Mouse (Mus musculus) left cerebral cortex, adult 9 months (tissue): Measurements from ENCODE around the gene Chil5.
"Not testable (repeated sequence)": the region's sequence is repeated elsewhere in the genome, so short reads cannot be mapped to it uniquely, and the experiment has no call there.

Source experiments
- DNase-seq, 2 experiments: peaks; one replicate each; pipeline ENCODE4 v3.0.0; 2022; ENCODE audit warnings: low spot score in 2 of 2

The Chil5 gene

GRCm38 (mm10) chr3:106032781-106033180 lies at the start of gene Chil5:
Gene Chil5 (minus strand): TSS chr3:106032814.
- DNase-seq, result no peak

DNA sequence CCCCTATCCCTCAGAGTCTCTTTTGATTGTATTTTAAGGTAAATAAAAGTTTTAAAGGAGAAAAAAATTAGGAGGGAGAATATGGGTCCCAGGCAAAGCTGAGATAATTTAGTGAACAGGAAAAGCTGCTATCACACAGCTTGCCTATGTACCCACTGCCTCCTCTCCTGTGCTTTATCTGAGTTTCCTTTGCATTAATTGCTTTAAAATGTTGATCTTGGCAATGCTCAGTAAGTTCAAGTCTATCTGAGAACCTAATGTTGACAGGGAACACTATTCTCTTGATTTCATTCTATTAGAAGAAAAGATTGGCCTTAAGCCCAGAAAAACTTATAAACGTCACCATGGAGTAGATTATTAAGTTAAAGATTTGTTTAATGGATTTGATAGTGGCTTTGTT lies 42.2 kb upstream of the Chil5 start:
- DNase-seq, result no peak

- DNase-seq, result no peak
These were observed 38.4 kb upstream of the Chil5 start for GRCm38 (mm10) chr3:106070994-106071393.

- DNase-seq, result not testable (repeated sequence)
These were observed 35.1 kb upstream of the Chil5 start for GRCm38 (mm10) chr3:106067707-106068106.

DNA sequence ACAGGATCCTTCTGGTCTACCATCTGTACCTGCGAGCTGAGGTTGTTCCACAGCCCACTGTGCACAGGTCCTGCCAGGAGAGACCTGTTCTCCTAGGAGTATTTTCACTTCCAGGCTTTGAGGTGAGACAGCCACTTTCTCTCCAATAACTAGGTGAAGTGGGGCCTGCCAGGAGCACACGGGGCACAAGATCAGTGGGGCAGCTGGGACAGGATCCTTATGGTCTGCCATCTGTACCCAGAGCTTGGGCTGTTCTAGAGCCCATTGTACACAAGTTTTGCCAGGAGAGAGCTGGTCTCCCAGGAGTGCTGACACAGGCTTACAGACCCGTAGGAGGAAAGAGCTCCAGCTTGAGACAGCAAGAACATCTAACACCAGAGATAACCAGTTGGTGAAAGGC lies 25.4 kb upstream of the Chil5 start:
- DNase-seq, result no peak

DNA sequence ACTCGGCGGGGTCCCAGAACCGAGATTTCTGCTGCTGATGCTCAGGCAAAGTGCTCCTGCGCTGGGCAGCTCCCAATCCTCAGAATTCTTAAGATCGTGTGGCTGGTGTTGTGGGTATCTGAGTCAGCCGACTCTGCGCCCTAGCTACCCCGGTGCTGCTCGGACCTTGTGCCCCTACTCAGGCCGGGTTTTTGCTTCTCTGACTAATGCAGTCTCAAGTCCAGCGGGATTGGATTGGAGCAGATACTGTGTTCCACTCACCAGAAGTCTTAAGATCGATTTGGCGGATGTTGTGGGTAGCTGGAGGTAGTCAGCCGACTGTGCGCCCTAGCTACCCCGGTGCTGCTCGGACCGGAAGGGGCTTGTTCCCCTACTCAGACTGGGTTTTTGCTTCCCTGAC lies 19.3 kb upstream of the Chil5 start:
- no peak for DNase-seq

- no peak for DNase-seq
These were observed 7.7 kb upstream of the Chil5 start for GRCm38 (mm10) chr3:106040306-106040705.

- no peak for DNase-seq
These were observed 8.5 kb downstream of the Chil5 start for GRCm38 (mm10) chr3:106024135-106024534.

- DNase-seq, result peak in 1 of 2 experiments; percentile 8
These were observed 10.8 kb downstream of the Chil5 start for GRCm38 (mm10) chr3:106021840-106022239.

GRCm38 (mm10) chr3:106014546-106014945 lies 18.1 kb downstream of the Chil5 start, which contains the start of gene Pifo:
Gene Pifo (minus strand): TSS chr3:106014646.
- DNase-seq, result no peak

DNA sequence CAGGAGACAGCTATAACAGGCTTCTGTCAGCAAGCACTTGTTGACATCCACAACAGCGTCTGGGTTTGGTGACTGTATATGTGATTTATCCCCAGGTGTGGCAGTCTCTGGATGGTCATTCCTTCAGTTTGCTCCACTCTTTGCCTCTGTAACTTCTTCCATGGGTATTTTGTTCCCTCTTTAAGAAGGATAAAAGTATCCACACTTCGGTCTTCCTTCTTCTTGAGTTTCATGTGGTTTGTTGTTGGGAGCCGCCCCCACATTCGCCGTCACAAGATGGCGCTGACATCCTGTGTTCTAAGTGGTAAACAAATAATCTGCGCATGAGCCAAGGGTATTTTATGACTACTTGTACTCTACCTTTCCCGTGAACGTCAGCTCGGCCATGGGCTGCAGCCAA lies 29.3 kb downstream of the Chil5 start:
- not testable (repeated sequence) for DNase-seq

DNA sequence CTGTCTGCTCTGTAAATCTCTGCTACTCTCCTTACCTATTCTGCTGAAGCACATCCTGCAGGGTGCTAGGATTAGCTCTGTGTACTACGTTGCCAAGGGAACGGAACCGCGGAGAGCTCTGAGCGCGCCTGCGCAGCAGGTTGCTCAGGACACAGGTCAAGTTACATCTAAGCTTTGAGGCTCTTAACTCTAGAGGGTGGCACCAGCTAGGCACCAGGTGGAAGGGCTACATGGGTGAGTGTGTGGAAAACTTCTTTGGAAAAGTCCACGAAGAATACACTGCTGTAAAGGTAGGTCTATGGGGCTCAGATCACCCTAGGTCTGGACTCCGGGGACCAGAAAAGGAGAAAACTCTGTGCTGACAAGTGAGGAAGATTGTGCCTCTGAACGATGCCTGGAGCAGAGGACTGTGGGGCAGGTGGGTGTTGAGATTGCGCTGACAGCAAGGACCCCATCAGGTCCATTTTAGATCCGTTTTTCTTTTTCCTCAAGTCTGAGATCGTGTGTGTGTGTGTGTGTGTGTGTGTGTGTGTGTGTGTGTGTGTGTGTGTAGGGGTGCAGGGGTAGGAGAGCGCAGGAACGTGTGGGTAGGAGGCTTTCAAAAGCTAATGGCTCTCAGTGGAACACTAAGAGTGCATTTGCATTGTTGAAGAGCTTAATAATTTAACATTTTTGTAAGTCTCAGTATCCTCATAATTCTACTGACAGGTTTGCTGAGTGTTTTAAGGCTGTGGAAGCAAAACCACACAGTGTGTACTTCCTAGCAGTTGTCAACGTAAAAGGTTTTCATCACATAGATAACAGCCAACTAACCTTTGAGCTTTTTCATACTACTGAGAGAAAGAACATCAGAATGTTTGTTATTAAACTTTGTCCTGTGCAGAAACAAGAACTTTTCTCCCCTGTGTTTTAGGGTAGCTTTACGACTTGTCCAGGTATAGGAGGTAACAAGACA lies 30.9 kb downstream of the Chil5 start:
- DNase-seq, result peak; percentile 25 to 41

DNA sequence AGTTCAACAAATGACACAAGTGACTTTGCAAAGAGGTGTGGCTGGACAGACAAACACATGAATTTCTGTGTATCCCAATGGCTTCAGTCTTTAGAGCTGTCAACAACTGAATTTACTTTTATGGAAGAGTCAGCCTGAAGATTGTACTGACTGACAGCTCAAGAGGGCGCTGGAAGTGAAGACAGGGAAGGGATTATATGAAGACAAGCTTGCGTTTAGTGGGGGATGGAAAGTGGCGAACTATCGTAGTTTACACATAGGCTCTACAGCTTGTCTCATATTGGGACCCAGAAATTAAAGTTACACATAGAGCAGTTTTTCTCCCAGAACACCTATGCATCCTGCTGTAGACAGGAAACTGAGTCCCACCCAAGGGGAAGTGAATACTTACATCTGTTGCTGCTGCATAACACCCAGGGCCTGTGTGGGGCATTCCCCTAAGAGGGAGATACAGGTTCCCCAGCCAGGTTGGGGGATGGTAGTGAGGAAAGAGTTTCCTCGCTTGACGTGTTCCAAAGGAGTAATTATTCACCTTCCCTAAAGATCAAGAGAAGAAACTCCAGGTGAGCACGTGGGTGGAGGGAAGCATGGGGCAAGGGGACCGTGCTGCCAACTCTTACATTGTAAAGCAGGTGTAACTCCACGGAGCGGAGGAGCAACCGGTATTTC lies 31.8 kb downstream of the Chil5 start:
- no peak for DNase-seq

DNA sequence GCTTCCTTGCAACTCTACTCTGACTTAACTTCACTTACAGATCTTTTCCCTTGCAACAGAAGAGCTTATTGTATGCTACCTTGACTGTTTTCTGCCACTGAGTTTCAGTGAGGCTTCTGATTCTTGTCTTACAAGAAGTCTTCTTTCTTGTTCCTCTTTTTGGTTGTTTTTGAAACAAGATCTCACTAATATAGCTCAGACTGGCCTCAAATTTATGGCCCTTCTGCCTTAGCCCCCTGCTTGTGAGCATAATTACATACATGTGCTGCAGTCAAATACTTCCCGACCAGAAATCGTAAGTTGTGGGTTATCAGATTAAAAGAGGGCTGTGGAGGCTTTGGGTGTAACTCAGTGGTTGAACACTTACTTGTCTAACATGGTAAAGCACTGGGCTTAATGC lies 37.9 kb downstream of the Chil5 start:
- no peak for DNase-seq

DNA sequence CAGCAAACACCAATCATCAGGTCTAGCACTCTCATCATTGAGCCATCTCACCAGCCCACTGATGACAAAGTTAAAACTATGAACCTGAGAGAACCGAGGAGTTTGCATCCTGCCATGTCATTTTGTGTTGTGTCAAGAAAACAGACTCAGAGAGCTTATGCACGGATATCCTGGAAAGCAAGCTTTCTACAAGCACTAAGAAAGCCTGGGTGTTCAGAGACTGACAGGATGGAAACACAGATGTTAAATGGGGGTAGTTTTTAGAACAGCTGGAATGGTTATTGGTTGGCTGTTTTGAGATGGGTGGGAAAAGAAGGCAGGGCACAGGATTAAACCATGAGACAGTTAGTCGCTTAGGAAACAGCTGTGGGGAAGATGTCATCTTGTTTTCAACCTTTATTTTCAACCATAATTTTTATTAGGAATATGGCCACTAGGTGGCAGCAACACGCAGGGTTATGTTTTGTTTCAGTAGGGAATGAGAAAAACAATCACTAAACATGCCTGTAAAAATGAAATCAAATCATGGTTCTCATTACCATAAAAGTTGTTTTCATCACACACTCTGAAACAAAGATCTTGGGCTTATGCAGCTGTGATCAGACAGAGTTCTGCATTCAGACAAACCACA lies 40.8 kb downstream of the Chil5 start:
- DNase-seq, result peak; percentile 16 to 57

- not testable (repeated sequence) for DNase-seq
These were observed 43.0 kb downstream of the Chil5 start for GRCm38 (mm10) chr3:105989611-105990010.

GRCm38 (mm10) chr3:105974174-105974573 lies 58.4 kb downstream of the Chil5 start:
- DNase-seq, result no peak

DNA sequence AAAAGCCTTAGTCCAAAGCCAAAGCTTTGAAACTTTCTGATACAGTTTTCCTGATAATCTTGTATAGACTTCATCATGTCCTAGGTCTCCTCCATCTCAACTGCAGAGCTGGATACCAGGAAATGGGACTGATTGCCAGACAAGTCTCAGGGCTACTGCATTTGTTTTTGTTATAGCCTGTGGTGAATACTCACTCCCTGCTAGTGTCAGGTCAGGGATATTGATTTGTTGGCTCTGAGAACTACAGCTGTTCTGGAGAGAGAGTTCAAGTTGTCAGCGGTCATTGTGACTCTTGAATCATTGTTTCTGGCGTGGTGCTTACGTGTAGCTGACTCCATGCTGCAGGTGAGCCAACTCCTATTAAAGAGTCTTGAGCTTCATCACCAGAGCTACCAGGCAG lies 59.2 kb downstream of the Chil5 start, which contains the start of gene Ovgp1:
TSS of gene Ovgp1 (plus strand) at position 301 of the 400 bp plus-strand sequence.
- no peak for DNase-seq

- no peak for DNase-seq
These were observed 60.7 kb downstream of the Chil5 start for GRCm38 (mm10) chr3:105971831-105972446.
